Mouse (Mus musculus) embryonic fibroblast, embryonic 13.5 days (primary cell): ENCODE measurements at regions not wholly inside any gene's neighbourhood (a gene's known extent, or its start where the extent isn't known, plus 50 kb on each side); places are given as distances from the start of the nearest gene placed in this dataset.
A peak's percentile ranks its signal among the peaks of the same experiment; 100 is the strongest.

Experiments used
- H3K27ac ChIP-seq: 2 replicates; pipeline ENCODE4 v1.5.1; 2012; ENCODE audit warnings: low read length, control low read depth, inconsistent platforms; ENCODE audit not compliant: insufficient read depth
- H3K4me1 ChIP-seq: 2 replicates; pipeline ENCODE4 v1.6.1; 2011; ENCODE audit warnings: low read length; ENCODE audit not compliant: control insufficient read depth, insufficient read depth
- H3K4me3 ChIP-seq: 2 replicates; pipeline ENCODE4 v1.5.1; 2011; ENCODE audit warnings: mild to moderate bottlenecking, control low read depth, low read length; ENCODE audit not compliant: insufficient read depth
- CTCF ChIP-seq: IDR thresholded peaks from 2 replicates; pipeline ENCODE4 v1.5.1; 2011; ENCODE audit warnings: mild to moderate bottlenecking, control low read depth, low read length, moderate library complexity, borderline replicate concordance; ENCODE audit not compliant: insufficient read depth
- POLR2A ChIP-seq: IDR thresholded peaks from 2 replicates; pipeline ENCODE4 v1.6.1; 2011; ENCODE audit warnings: low read depth, mild to moderate bottlenecking, control low read depth, low read length, moderate library complexity

DNA sequence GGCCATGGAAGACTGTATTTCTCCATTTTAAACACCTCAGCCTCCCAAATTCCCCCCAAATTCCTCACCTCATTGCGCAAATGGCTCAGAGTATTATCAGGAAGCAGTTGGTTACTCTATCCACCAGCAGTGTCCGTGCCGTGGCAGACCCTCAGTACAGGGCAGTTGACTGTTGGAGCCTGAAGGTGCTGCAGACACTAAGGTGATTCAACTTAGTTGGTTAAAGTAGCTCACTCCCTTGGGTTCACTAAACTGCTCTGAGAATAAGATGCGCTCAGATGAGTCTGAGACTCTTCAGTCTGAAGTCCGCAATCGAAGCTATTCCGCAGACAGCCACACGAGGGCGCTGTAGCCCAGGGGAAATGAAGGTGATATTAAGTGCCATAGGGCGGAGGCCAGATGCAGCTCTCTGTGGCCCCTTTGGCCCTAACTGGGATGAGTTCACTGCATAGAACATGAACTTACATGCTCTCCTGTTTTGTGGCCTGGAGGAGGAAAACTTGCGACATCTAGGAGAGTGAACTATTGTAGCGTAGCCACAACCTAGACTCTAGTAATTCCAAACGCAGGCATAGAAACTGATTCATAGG, 62.9 kb downstream of the Amer3 start:
- no peak overlapping the region for H3K27ac ChIP-seq
- H3K4me1 ChIP-seq = no peaks in the 10 kb centered on the region
- H3K4me3 ChIP-seq = no peak overlapping the region
- TF ChIP-seq CTCF (peak; percentile 83), POLR2A (no peak)

DNA sequence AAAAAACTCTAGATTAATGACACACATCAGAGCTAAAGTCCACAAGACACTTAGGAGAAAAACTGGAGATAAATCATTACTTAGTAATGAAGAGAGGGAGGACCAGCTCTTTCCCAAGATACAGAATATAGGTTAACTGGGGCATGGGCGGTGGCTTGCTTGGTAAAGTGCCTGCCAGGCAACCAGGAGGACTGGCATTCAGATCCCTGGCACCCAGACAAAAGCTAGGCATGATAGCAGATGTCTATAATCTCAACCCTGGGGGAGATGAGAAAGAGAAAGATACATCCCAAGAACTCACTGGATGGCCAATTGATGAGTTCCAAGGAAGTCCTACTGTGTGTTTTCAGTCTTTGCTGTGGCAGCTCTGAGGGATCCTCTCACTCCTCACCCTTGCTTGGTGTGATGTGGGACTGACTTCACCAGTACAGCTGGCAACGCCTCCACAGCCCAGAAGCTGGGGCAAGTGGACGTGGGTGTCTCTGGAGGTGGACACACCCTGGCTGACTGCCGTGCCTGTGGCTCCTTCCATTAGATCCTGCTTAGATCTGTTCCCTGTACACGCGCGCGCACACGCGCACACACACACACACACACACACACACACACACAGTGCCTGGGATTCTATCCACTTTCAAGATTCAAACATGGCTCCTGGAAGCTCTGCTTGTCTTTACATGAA, 74.6 kb downstream of the Amer3 start:
- no peak overlapping the region for H3K4me3 ChIP-seq
- no peaks in the 10 kb centered on the region for H3K4me1 ChIP-seq
- TF ChIP-seq POLR2A (no peak), CTCF (no peak)
- H3K27ac ChIP-seq = no peak overlapping the region

GRCm38 (mm10) chr1:34657481-34657880, 78.0 kb downstream of the Amer3 start:
- H3K27ac ChIP-seq = no peak overlapping the region
- no peak for TF ChIP-seq POLR2A
- TF ChIP-seq CTCF = no peak
- no peaks in the 10 kb centered on the region for H3K4me1 ChIP-seq
- H3K4me3 ChIP-seq = no peak overlapping the region

DNA sequence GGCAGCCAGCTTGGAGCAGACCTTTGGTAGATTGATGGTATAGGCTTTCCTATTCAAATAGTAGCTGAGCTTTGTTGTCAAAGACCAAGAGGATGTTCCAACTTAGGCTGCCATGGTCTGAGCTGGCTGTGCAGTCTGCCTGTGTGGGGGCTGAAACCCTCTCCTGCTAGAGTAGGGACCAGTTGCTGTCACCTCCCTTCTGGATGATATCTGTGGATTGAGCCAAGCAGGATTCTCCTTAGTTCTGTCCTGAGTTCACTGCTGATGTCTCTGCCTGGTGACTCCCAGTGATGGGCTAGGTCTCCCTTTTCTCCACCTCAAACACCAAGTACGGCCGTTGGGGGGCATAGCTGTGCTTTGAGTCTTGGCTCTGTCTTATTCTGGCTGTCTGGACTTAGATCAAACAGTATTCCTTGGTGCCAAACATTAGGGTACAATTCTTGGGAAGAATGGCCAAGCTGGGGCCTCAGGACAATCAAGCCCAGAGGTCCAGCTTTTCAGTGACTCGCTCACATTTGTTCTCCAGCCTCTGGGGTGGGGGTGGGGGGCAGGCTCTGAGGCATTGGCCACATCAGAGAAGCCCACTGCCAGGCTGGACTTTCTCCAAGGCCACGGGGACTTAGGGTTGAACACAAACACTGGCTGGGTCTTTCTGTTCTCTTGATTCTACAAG, 84.6 kb downstream of the Amer3 start:
- TF ChIP-seq CTCF = no peak
- H3K4me3 ChIP-seq = no peak overlapping the region
- no peak overlapping the region for H3K27ac ChIP-seq
- no peaks in the 10 kb centered on the region for H3K4me1 ChIP-seq

GRCm38 (mm10) chr1:34664816-34665511, 85.5 kb downstream of the Amer3 start:
- Histone ChIP-seq H3K27ac (no peak overlapping the region), H3K4me3 (no peak overlapping the region), H3K4me1 (no peaks in the 10 kb centered on the region)
- no peak for TF ChIP-seq POLR2A
- no peak for TF ChIP-seq CTCF

- Histone ChIP-seq H3K27ac (no peak overlapping the region), H3K4me1 (no peaks in the 10 kb centered on the region), H3K4me3 (no peak overlapping the region)
- TF ChIP-seq CTCF (no peak), POLR2A (no peak)
These were observed 86.0 kb downstream of the Amer3 start for GRCm38 (mm10) chr1:34665512-34665854.

- no peak overlapping the region for H3K27ac ChIP-seq
- H3K4me1 ChIP-seq = no peaks in the 10 kb centered on the region
- H3K4me3 ChIP-seq = no peak overlapping the region
- no peak for TF ChIP-seq POLR2A
- no peak for TF ChIP-seq CTCF
These were observed 86.8 kb downstream of the Amer3 start for GRCm38 (mm10) chr1:34666226-34666662.

- TF ChIP-seq CTCF (no peak), POLR2A (no peak)
- Histone ChIP-seq H3K4me1 (no peaks in the 10 kb centered on the region), H3K27ac (no peak overlapping the region), H3K4me3 (no peak overlapping the region)
These were observed 97.8 kb downstream of the Amer3 start for GRCm38 (mm10) chr1:34677105-34677741.

GRCm38 (mm10) chr1:34677832-34678733, 98.6 kb downstream of the Amer3 start:
- H3K27ac ChIP-seq = no peak overlapping the region
- TF ChIP-seq CTCF (no peak), POLR2A (no peak)

More at GRCm38 (mm10) chr1:34677832-34678733, 98.6 kb downstream of the Amer3 start:
- Histone ChIP-seq H3K4me1 (no peaks in the 10 kb centered on the region), H3K4me3 (peak overlapping the region; percentile 42)
